Mouse (Mus musculus) heart, embryonic 14.5 days (tissue): ENCODE data around the gene Acadsb. TPM values are rescaled to one million over a fixed set of nuclear protein-coding genes. Genes with fewer than 3 reads are reported as not detected.

Experiments used
- ATAC-seq: fragments of 200-750 bp; cut with Nextera tagmentation; 2 replicates; pipeline ENCODE4 v1.8.0; 2017; ENCODE audit warnings: low read depth, moderate TSS enrichment; ENCODE audit not compliant: insufficient number of reproducible peaks, insufficient read depth, low FRiP score
- H3K27ac ChIP-seq, 2 experiments: fragments of 200-500 bp in 1 of 2; fragments of 300-500 bp in 1 of 2; sonication (generic) in 1 of 2; replicated peaks in 1 of 2; 2 replicates each; pipeline ENCODE4 v1.5.1; 2012 to 2014; ENCODE audit warnings: low read depth in 2 of 2, low read length in 2 of 2, control low read depth in 1 of 2, mild to moderate bottlenecking in 1 of 2, mixed read lengths in 1 of 2; ENCODE audit not compliant: control insufficient read depth in 1 of 2, insufficient read depth in 1 of 2
- H3K27me3 ChIP-seq: fragments of 300-500 bp; sonication (generic); 2 replicates; pipeline ENCODE4 v1.6.1; 2014; ENCODE audit warnings: mild to moderate bottlenecking, low read length, control low read depth; ENCODE audit not compliant: control insufficient read depth, insufficient read depth
- H3K36me3 ChIP-seq: fragments of 300-500 bp; sonication (generic); 2 replicates; pipeline ENCODE4 v1.6.1; 2014; ENCODE audit warnings: mild to moderate bottlenecking, control low read depth, low read length, mixed read lengths; ENCODE audit not compliant: control insufficient read depth, insufficient read depth
- H3K4me1 ChIP-seq, 2 experiments: fragments of 200-500 bp in 1 of 2; fragments of 300-500 bp in 1 of 2; sonication (generic) in 1 of 2; 2 replicates each; pipeline ENCODE4 v1.6.1; 2012 to 2014; ENCODE audit warnings: low read length in 2 of 2, control low read depth in 1 of 2, mixed read lengths in 1 of 2; ENCODE audit not compliant: control insufficient read depth in 2 of 2, insufficient read depth in 2 of 2
- H3K4me2 ChIP-seq: fragments of 300-500 bp; sonication (generic); 2 replicates; pipeline ENCODE4 v1.6.1; 2014; ENCODE audit warnings: mild to moderate bottlenecking, low read length
- H3K4me3 ChIP-seq, 2 experiments: fragments of 200-500 bp in 1 of 2; fragments of 300-500 bp in 1 of 2; sonication (generic) in 1 of 2; 2 replicates each; pipeline ENCODE4 v1.5.1; 2012 to 2014; ENCODE audit warnings: low read length in 2 of 2, mild to moderate bottlenecking in 2 of 2, control low read depth in 1 of 2, low read depth in 1 of 2, moderate library complexity in 1 of 2; ENCODE audit not compliant: control insufficient read depth in 1 of 2, insufficient read depth in 1 of 2
- H3K9ac ChIP-seq: fragments of 300-500 bp; sonication (generic); 2 replicates; pipeline ENCODE4 v1.6.1; 2014; ENCODE audit warnings: mild to moderate bottlenecking, low read length
- H3K9me3 ChIP-seq: fragments of 300-500 bp; sonication (generic); 2 replicates; pipeline ENCODE4 v1.6.1; 2016; ENCODE audit warnings: low read length, control low read depth; ENCODE audit not compliant: control insufficient read depth
- WGBS: fragments of 180-500 bp; shearing (Covaris S2); extraction: QIAGEN DNeasy Blood & Tissue Kit; methylation state at CpG from one replicate; pipeline ENCODE4 v1.1.7; 2014; 5-methylcytosine and 5-hydroxymethylcytosine counted together
- polyA plus RNA-seq: library from polyadenylated mRNA; unstranded; fragments of >200 nt; fragmentation: Nextera tagmentation; extraction: Ambion mirVana; gene quantifications from 2 replicates; pipeline ENCODE4 v1.2.1, GENCODE M21; 2014

Acadsb gene
- 91.6 and 98.3 TPM in 2 replicates for polyA plus RNA-seq

DNA sequence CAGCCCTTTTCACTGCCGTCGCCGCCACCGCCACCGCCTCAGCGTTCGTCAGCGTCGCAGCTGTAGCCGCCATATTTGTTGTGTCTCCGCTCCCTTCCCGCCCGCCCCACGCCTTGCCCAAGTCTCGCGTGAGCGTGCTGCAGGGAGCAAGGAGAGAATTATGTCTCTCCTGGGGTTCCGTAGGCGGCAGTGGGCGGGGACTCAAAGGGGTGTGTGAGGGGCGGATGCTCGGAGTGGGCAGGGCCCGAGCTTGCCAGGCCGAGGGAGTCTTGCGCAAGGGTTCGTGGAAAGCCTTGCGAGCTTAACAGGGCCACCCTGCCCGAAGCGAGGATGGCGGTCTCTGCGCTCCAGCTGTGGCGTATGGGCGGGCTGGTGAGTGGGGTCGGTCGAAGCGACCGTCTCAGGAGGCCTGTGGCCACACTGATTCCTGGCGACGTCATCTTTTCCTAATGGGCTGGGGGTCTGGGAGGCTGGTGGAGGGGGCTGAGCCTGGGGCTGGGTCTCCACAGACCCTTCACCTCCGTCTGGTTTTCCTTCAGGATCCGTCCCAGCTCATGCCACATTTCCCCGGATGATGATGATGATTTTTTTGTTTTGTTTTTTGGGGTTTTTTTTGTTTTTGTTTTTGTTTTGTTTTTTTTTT lies at the start of gene Acadsb, which contains the start of gene Ikzf5:
Gene Acadsb, plus strand, starts transcription at position 186 of the 643 bp plus-strand sequence.
Gene Ikzf5, minus strand, starts transcription at position 106 of the 643 bp plus-strand sequence.
- peak; percentile 99 for ATAC-seq
- Histone ChIP-seq H3K9ac (peak within 1 kb of the TSS; percentile 85), H3K9me3 (no peaks in the 10 kb centered on the region), H3K27ac (peak within 1 kb of the TSS; percentile 43 to 58), H3K36me3 (no peaks in the 10 kb centered on the region), H3K4me3 (peak within 1 kb of the TSS; percentile 82 to 93), H3K27me3 (no peaks in the 10 kb centered on the region), H3K4me2 (peak within 1 kb of the TSS; percentile 79), H3K4me1 (peaks cover 3 to 14% of the 10 kb centered on the region in 2 experiments; a peak in 3 of 4 replicates)
- WGBS = under 1% methylated on average over 42 of the region's 42 CpGs

DNA sequence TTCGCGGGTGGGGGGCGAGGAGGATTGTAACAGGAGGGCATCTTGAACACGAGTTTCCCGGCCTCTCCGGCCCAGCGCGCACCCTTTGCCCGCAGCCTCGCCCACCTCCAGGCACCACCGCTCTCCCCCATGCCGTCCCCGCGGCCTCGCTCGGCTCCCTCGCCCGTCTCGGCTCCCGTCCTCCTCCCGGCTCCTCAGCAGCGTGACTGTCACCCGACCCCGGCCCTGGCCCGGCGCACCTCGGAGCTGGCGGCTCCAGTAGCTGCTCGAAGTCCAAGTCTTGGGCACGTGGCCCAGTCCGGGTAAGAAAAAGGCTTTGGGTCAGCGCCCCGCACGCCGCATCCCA lies 48.2 kb upstream of the Acadsb start:
- peak overlapping the region; percentile 77 to 95 for H3K4me3 ChIP-seq
- H3K4me2 ChIP-seq = peak overlapping the region; percentile 95
- H3K4me1 ChIP-seq = peaks cover 2 to 10% of the 10 kb centered on the region in 2 experiments; a peak in 3 of 4 replicates
- no peaks in the 10 kb centered on the region for H3K27me3 ChIP-seq
- peak overlapping the region; percentile 93 for H3K9ac ChIP-seq
- peaks cover 32% of the 10 kb centered on the region for H3K36me3 ChIP-seq
- H3K27ac ChIP-seq = peak overlapping the region; percentile 92 to 97
- WGBS = under 1% methylated on average over 35 of the region's 35 CpGs
- ATAC-seq = peak; percentile 75
- H3K9me3 ChIP-seq = no peaks in the 10 kb centered on the region

DNA sequence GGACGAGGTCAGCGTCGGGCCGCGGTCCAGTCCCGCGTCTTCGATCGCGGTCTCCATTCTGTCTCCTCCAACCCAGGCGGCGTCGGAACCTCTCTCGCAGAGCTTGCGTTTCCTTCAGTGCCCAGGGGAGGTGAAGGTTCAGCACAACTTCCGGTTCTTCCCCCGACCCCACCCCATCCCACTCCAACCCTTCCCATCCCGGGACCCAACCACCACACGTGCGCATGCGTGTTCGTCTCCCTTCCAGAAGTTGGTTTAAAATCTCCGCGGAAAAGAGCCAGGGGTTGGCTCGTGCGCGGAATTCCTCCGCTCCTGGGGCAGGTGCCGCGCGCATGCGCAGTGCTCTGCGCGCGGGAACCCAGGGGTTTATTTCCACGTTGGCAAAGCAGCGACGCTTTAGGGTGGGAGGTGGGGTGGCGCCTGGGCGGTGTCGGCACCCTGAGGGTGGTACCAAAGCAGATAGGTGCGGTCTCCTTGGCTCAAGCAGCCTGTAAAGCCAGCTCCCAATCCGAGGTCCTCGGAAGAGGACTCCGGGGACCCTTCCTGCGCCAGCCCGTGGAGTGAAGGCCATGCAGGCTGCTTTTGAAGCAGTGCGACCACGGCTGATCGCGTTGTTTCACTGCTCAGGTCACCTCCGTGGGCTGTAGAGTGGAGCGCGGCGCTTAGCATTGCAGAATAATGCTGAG lies 47.6 kb upstream of the Acadsb start, which contains the start of gene 2310057M21Rik:
Gene 2310057M21Rik, minus strand, starts transcription at position 145 of the 686 bp plus-strand sequence.
- H3K36me3 ChIP-seq = peaks cover 27% of the 10 kb centered on the region
- H3K9me3 ChIP-seq = no peaks in the 10 kb centered on the region
- H3K27ac ChIP-seq = peak within 1 kb of the TSS; percentile 97
- H3K27me3 ChIP-seq = no peaks in the 10 kb centered on the region
- peak within 1 kb of the TSS; percentile 77 to 95 for H3K4me3 ChIP-seq
- H3K4me2 ChIP-seq = peak within 1 kb of the TSS; percentile 95
- H3K9ac ChIP-seq = peak within 1 kb of the TSS; percentile 93
- ATAC-seq = peak; percentile 97
- under 1% methylated on average over 55 of the region's 55 CpGs for WGBS
- peaks cover 2 to 10% of the 10 kb centered on the region in 2 experiments; a peak in 3 of 4 replicates for H3K4me1 ChIP-seq

DNA sequence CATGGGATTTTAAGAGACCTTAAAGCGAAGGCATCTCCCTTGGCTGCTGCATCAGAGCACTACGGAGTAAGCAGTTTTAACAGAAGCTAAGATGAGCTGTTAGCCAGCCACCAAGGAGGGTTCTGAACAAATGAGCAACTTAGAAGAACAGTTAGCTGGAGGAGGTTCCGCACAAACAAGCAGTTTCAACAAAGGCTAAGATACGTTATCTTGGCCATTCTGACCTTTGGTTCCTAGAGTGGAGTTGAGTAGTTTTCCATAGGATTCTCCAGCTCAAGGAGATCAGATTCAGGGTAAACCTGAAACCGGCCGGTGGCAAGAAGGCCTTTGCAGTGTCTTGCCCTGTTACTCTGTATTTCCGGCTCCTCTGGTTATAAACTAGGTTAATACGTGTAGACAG lies 46.3 kb upstream of the Acadsb start:
- ATAC-seq = no peak
- H3K27ac ChIP-seq = no peak overlapping the region
- H3K27me3 ChIP-seq = no peaks in the 10 kb centered on the region; the same call in 1 of the 2 replicates
- H3K4me2 ChIP-seq = no peak overlapping the region
- H3K36me3 ChIP-seq = peaks cover 13% of the 10 kb centered on the region; the same call in 1 of the 2 replicates
- H3K9me3 ChIP-seq = no peaks in the 10 kb centered on the region
- H3K4me3 ChIP-seq = no peak overlapping the region
- 83% methylated on average over 8 of the region's 8 CpGs for WGBS
- peaks cover 2 to 10% of the 10 kb centered on the region in 2 experiments; a peak in 3 of 4 replicates for H3K4me1 ChIP-seq
- no peak overlapping the region for H3K9ac ChIP-seq

DNA sequence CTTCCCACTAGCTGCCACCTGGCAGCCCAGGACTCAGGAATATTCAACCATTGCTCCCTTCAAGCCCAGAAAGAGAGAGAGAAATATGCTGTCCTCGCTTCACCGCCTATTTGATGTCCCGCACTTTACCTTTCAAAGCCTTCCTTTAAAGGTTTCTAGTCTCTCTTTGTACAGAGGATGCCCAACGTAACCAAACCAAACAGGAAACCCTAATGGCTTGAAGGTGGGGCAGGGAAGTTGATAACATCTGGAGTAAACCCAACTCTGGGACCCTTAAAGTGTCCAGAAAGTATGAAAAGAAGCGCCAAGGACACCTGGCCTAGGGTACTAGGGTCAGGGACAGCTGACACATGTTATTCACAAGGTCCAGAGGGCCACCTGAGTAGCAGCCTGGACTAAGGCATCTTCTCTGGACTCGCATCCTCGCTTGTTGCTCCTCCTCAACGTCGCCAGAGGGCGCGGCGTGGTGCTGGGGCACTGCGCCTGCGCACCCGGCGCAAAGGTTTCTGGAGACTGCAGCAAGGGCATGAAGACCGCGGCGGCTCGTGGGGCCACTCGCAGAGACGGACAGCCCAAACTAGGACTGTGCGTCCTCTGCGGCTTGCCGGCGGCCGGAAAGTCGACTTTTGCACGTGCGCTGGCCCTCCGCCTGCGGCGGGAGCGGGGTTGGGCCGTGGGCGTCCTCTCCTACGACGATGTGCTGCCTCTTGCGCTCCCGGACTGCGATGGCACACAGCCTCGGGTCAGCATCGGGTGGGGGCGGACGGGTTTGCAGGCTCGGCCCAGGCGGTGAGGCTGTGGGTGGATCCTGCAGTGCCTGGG lies 39.5 kb upstream of the Acadsb start, which contains the start of gene Pstk:
Gene Pstk, plus strand, starts transcription at position 494 of the 822 bp plus-strand sequence.
- peak within 1 kb of the TSS; percentile 85 for H3K9ac ChIP-seq
- H3K9me3 ChIP-seq = no peaks in the 10 kb centered on the region
- peaks cover 14% of the 10 kb centered on the region for H3K36me3 ChIP-seq
- peak; percentile 95 for ATAC-seq
- peak within 1 kb of the TSS; percentile 65 for H3K4me2 ChIP-seq
- peak within 1 kb of the TSS; percentile 93 for H3K27ac ChIP-seq
- WGBS = 4% methylated on average over 47 of the region's 47 CpGs
- H3K4me1 ChIP-seq = peaks cover 0 to 6% of the 10 kb centered on the region in 2 experiments; a peak in 3 of 4 replicates
- H3K27me3 ChIP-seq = no peaks in the 10 kb centered on the region; the same call in 1 of the 2 replicates
- peak within 1 kb of the TSS; percentile 63 to 74 for H3K4me3 ChIP-seq

DNA sequence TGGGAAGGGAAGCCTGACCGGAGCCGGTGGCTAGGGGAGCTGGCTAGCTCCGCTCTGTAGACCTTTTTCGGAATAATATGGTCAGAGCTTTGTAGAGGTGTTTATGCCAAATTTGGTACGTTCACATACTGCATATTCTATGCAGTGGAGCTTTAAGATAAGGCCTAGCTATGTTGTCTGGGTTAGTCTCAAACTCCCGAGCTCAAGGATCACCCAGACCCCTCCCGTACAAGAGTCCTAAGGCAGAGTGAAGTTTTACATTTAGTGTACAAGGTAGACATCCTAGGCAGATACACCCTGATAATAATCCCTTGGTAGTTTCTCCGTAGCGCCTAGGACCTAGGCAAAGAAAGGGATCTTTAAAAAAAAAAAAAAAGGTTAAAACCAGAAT lies 38.9 kb upstream of the Acadsb start:
- Histone ChIP-seq H3K9ac (peak overlapping the region; percentile 85), H3K27ac (peak overlapping the region; percentile 93), H3K36me3 (peaks cover 14% of the 10 kb centered on the region), H3K4me1 (peaks cover 0 to 6% of the 10 kb centered on the region in 2 experiments; a peak in 3 of 4 replicates), H3K9me3 (no peaks in the 10 kb centered on the region), H3K4me3 (peak overlapping the region; percentile 63 to 74), H3K4me2 (peak overlapping the region; percentile 65), H3K27me3 (no peaks in the 10 kb centered on the region; the same call in 1 of the 2 replicates)
- 6% methylated on average over 9 of the region's 9 CpGs for WGBS
- ATAC-seq = peak; percentile 33; the same call in 1 of the 2 replicates
